Mouse (Mus musculus): ENCODE results near the gene Rnf157. TPM values are rescaled to one million over a fixed set of nuclear protein-coding genes. Genes with fewer than 3 reads are reported as not detected.
"Not testable (repeated sequence)": the region's sequence is repeated elsewhere in the genome, so short reads cannot be mapped to it uniquely, and the experiment has no call there.

Gene Rnf157
- polyA plus RNA-seq, 1 experiment, result 3.6 TPM

- 31% methylated on average over 5 of the region's 5 CpGs for WGBS
Measured at GRCm38 (mm10) chr11:116369633-116370032, 43.2 kb downstream of the Rnf157 start.

GRCm38 (mm10) chr11:116369051-116369450 is 43.8 kb downstream of the Rnf157 start:
- no peak for TF ChIP-seq POLR2A (IDR thresholded peaks at IDR 0.05; ENCODE audit: borderline replicate concordance, extremely low read depth, low read depth, low read length)
- WGBS, result 84% methylated on average over 14 of the region's 14 CpGs
- Histone ChIP-seq H3K4me3 (replicated peaks; ENCODE audit: extremely low read depth, low read depth, low read length) (no peak overlapping the region), H3K4me1 (ENCODE audit: control insufficient read depth, insufficient read depth, low read length) (peaks cover 2% of the 10 kb centered on the region; the same call in 1 of the 2 replicates)
- DNase-seq, result no peak

More at GRCm38 (mm10) chr11:116369633-116370032, 43.2 kb downstream of the Rnf157 start:
- TF ChIP-seq CTCF (IDR thresholded peaks at IDR 0.05; ENCODE audit: insufficient read depth, low read length) (no peak), POLR2A (IDR thresholded peaks at IDR 0.05; ENCODE audit: borderline replicate concordance, extremely low read depth, low read depth, low read length) (no peak)
- H3K4me1 ChIP-seq (ENCODE audit: control insufficient read depth, insufficient read depth, low read length), result peaks cover 2% of the 10 kb centered on the region; the same call in 1 of the 2 replicates
- no peak overlapping the region for H3K4me3 ChIP-seq (replicated peaks; ENCODE audit: extremely low read depth, low read depth, low read length)
- DNase-seq, result no peak

- Histone ChIP-seq H3K4me1 (ENCODE audit: control insufficient read depth, insufficient read depth, low read length) (peaks cover 2% of the 10 kb centered on the region; the same call in 1 of the 2 replicates), H3K4me3 (replicated peaks; ENCODE audit: extremely low read depth, low read depth, low read length) (no peak overlapping the region)
- TF ChIP-seq POLR2A (IDR thresholded peaks at IDR 0.05; ENCODE audit: borderline replicate concordance, extremely low read depth, low read depth, low read length) (peak; percentile 10; the same call in 1 of the 2 replicates), CTCF (IDR thresholded peaks at IDR 0.05; ENCODE audit: insufficient read depth, low read length) (peak; percentile 98)
- peak; percentile 83 for DNase-seq
- WGBS, result 26% methylated on average over 9 of the region's 9 CpGs
Measured at GRCm38 (mm10) chr11:116368116-116368515, 44.7 kb downstream of the Rnf157 start.

GRCm38 (mm10) chr11:116366647-116367046 is 46.2 kb downstream of the Rnf157 start:
- DNase-seq, result no peak
- TF ChIP-seq POLR2A (IDR thresholded peaks at IDR 0.05; ENCODE audit: borderline replicate concordance, extremely low read depth, low read depth, low read length) (no peak), CTCF (IDR thresholded peaks at IDR 0.05; ENCODE audit: insufficient read depth, low read length) (no peak)

GRCm38 (mm10) chr11:116366124-116366523 is 46.7 kb downstream of the Rnf157 start:
- no peak for DNase-seq
- WGBS, result 95% methylated on average over 2 of the region's 2 CpGs
- TF ChIP-seq CTCF (IDR thresholded peaks at IDR 0.05; ENCODE audit: insufficient read depth, low read length) (no peak), POLR2A (IDR thresholded peaks at IDR 0.05; ENCODE audit: borderline replicate concordance, extremely low read depth, low read depth, low read length) (no peak)
- Histone ChIP-seq H3K4me3 (replicated peaks; ENCODE audit: extremely low read depth, low read depth, low read length) (no peak overlapping the region), H3K4me1 (ENCODE audit: control insufficient read depth, insufficient read depth, low read length) (peaks cover 2% of the 10 kb centered on the region; the same call in 1 of the 2 replicates)

More at GRCm38 (mm10) chr11:116366647-116367046, 46.2 kb downstream of the Rnf157 start:
- Histone ChIP-seq H3K4me1 (ENCODE audit: control insufficient read depth, insufficient read depth, low read length) (peaks cover 2% of the 10 kb centered on the region; the same call in 1 of the 2 replicates), H3K4me3 (replicated peaks; ENCODE audit: extremely low read depth, low read depth, low read length) (no peak overlapping the region)
- WGBS, result 88% methylated on average over 1 of the region's 1 CpGs

GRCm38 (mm10) chr11:116365432-116365831 is 47.4 kb downstream of the Rnf157 start:
- no peak for TF ChIP-seq POLR2A (IDR thresholded peaks at IDR 0.05; ENCODE audit: borderline replicate concordance, extremely low read depth, low read depth, low read length)
- TF ChIP-seq CTCF (IDR thresholded peaks at IDR 0.05; ENCODE audit: insufficient read depth, low read length), result no peak
- no peak for DNase-seq
- 77% methylated on average over 13 of the region's 13 CpGs for WGBS
- Histone ChIP-seq H3K4me1 (ENCODE audit: control insufficient read depth, insufficient read depth, low read length) (peaks cover 2% of the 10 kb centered on the region; the same call in 1 of the 2 replicates), H3K4me3 (replicated peaks; ENCODE audit: extremely low read depth, low read depth, low read length) (no peak overlapping the region)

GRCm38 (mm10) chr11:116362015-116362414 is 50.8 kb downstream of the Rnf157 start:
- H3K4me1 ChIP-seq (ENCODE audit: control insufficient read depth, insufficient read depth, low read length), result no peaks in the 10 kb centered on the region
- DNase-seq, result no peak
- no peak overlapping the region for H3K4me3 ChIP-seq (replicated peaks; ENCODE audit: extremely low read depth, low read depth, low read length)
- 70% methylated on average over 11 of the region's 11 CpGs for WGBS
- TF ChIP-seq CTCF (IDR thresholded peaks at IDR 0.05; ENCODE audit: insufficient read depth, low read length) (no peak), POLR2A (IDR thresholded peaks at IDR 0.05; ENCODE audit: borderline replicate concordance, extremely low read depth, low read depth, low read length) (no peak)

GRCm38 (mm10) chr11:116360915-116361314 is 51.9 kb downstream of the Rnf157 start:
- H3K4me3 ChIP-seq (replicated peaks; ENCODE audit: extremely low read depth, low read depth, low read length); H3K4me1 ChIP-seq (ENCODE audit: control insufficient read depth, insufficient read depth, low read length); DNase-seq: not testable (repeated sequence)
- WGBS, result 97% methylated on average over 5 of the region's 5 CpGs

GRCm38 (mm10) chr11:116359652-116360051 is 53.2 kb downstream of the Rnf157 start:
- 83% methylated on average over 12 of the region's 12 CpGs for WGBS
- H3K4me3 ChIP-seq (replicated peaks; ENCODE audit: extremely low read depth, low read depth, low read length), result no peak overlapping the region
- DNase-seq, result no peak
- TF ChIP-seq POLR2A (IDR thresholded peaks at IDR 0.05; ENCODE audit: borderline replicate concordance, extremely low read depth, low read depth, low read length), result no peak
- no peak for TF ChIP-seq CTCF (IDR thresholded peaks at IDR 0.05; ENCODE audit: insufficient read depth, low read length)
- H3K4me1 ChIP-seq (ENCODE audit: control insufficient read depth, insufficient read depth, low read length), result no peaks in the 10 kb centered on the region

GRCm38 (mm10) chr11:116358926-116359637 is 53.8 kb downstream of the Rnf157 start:
- WGBS, result 69% methylated on average over 15 of the region's 15 CpGs
- TF ChIP-seq CTCF (IDR thresholded peaks at IDR 0.05; ENCODE audit: insufficient read depth, low read length) (no peak), POLR2A (IDR thresholded peaks at IDR 0.05; ENCODE audit: borderline replicate concordance, extremely low read depth, low read depth, low read length) (no peak)
- DNase-seq, result no peak
- Histone ChIP-seq H3K4me3 (replicated peaks; ENCODE audit: extremely low read depth, low read depth, low read length) (no peak overlapping the region), H3K4me1 (ENCODE audit: control insufficient read depth, insufficient read depth, low read length) (no peaks in the 10 kb centered on the region)

Data from lung, adult 2 months (tissue).